Mouse (Mus musculus) activated CD4-positive, CD25-positive, alpha-beta regulatory T cell, adult 4 months (primary cell): Measurements from ENCODE around the gene Kcnt1. TPM values are rescaled to one million over a fixed set of nuclear protein-coding genes. Genes with fewer than 3 reads are reported as not detected.

Experiments
- polyA plus RNA-seq, 2 experiments: library from polyadenylated mRNA; unstranded; fragments of 100-300 nt; shearing (Covaris generic); gene quantifications; one replicate each; pipeline ENCODE4 v1.2.1; 2017

The Kcnt1 gene
- polyA plus RNA-seq, 2 experiments from 2014 or later, result 0.34 TPM; not detected in 1

Other genes starting within 250 kb of the Kcnt1 start
- not detected for gene Ccdc183, start 246.1 kb upstream of the Kcnt1 start, polyA plus RNA-seq
- 1 to 10 TPM in 1 of 2 experiments, not detected in 1; 1.8 TPM for gene Tmem141, start 241.7 kb upstream of the Kcnt1 start, polyA plus RNA-seq
- 1 to 10 TPM in 1 of 2 experiments, under 1 TPM in 1; 0.83 to 1.7 TPM for gene Fcna, start 235.7 kb upstream of the Kcnt1 start, polyA plus RNA-seq
- not detected for gene Lcn8, start 210.6 kb upstream of the Kcnt1 start, polyA plus RNA-seq
- not detected for gene Lcn5, start 205.8 kb upstream of the Kcnt1 start, polyA plus RNA-seq
- not detected for gene Lcn6, start 186.9 kb upstream of the Kcnt1 start, polyA plus RNA-seq
- not detected for gene Lcn10, start 181.0 kb upstream of the Kcnt1 start, polyA plus RNA-seq
- not detected for gene Obp2a, start 163.7 kb upstream of the Kcnt1 start, polyA plus RNA-seq
- gene Bmyc, start 157.0 kb upstream of the Kcnt1 start, polyA plus RNA-seq, result 10 to 100 TPM; 61.8 to 76.5 TPM
- not detected for gene Obp2b, start 126.7 kb upstream of the Kcnt1 start, polyA plus RNA-seq
- gene Lcn3, start 98.2 kb upstream of the Kcnt1 start, polyA plus RNA-seq, result not detected
- gene Lcn11, start 86.7 kb upstream of the Kcnt1 start, polyA plus RNA-seq, result not detected
- not detected for gene Gm13539, start 81.5 kb upstream of the Kcnt1 start, polyA plus RNA-seq
- gene Glt6d1, start 47.9 kb upstream of the Kcnt1 start, polyA plus RNA-seq, result not detected
- gene Lcn9, start 40.6 kb upstream of the Kcnt1 start, polyA plus RNA-seq, result not detected
- under 1 TPM in 1 of 2 experiments, not detected in 1; 0.38 TPM for gene Sohlh1, start 16.5 kb upstream of the Kcnt1 start, polyA plus RNA-seq
- gene Camsap1, start 119.5 kb downstream of the Kcnt1 start, polyA plus RNA-seq, result 1 to 10 TPM; 4.5 to 8.8 TPM
- 10 to 100 TPM; 14.0 to 17.0 TPM for gene Ubac1, start 158.0 kb downstream of the Kcnt1 start, polyA plus RNA-seq